Mouse (Mus musculus): ENCODE data around the gene Oat.

Gene Oat

DNA sequence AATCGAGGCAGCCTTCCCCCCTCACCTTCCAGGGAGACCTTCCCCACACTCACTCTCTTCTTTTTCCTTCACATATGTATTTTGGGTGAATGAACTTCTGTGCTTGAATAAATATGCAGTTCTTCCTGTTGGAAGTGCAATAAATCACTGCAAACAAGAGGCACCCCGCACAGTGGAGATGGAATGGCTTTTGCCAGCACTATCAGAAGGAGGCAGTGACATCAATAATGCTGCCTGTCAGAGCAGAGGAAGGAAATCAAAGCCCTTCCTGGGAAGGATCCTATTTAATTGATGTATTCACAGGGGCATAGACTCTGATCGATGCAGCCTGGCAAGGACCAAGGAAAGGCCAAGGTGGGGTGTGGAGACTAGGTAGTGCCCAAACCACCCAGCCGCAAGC is 33.8 kb downstream of the Oat start:
- in situ Hi-C loops (cut with MboI, MseI): loop anchor here (5.0 kb wide), 1 partner anchor 310 kb away; no protein-coding TSS in a partner anchor

DNA sequence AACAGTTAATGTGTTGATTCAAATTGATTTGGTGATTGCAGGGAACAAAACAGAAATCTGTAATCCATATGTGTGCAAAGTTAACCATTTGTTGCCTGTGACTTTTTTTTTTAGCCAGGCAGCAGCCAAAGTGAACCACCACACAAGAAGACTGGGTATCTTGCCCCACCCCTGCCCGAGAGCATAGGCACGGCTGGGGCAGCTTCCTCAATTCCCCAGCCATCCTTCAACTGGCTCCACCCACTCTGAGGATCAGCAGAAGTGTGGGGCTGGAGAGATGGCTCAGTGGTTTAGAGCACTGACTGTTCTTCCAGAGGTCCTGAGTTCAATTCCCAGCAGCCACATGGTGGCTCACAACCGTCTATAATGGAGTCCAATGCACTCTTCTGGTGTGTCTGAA is 34.6 kb downstream of the Oat start:
- in situ Hi-C loops (cut with MboI, MseI): loop anchor here (5.0 kb wide), 1 partner anchor 309 kb away; no protein-coding TSS in a partner anchor

DNA sequence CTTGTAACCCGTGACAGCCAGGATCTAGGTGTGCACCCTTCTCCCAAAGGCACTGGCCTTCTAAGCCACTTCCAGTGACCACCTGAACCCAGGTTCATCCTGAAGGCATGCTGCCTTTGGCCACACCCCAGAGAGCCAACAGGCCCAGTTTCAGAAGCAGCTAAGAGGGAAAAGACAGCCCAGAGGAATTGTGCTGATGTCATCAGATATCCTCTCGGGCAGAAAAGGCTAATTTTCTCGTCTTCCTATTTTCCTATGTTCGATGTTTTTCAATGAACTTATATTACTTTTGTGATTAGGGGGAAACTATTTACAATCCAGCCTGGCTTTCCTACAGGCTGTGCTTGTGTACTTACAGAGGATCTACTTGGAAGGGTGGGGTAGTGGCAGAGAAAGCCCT is 35.6 kb downstream of the Oat start:
- in situ Hi-C loops (cut with MboI, MseI): loop anchor here (5.0 kb wide), 1 partner anchor 308 kb away; no protein-coding TSS in a partner anchor

DNA sequence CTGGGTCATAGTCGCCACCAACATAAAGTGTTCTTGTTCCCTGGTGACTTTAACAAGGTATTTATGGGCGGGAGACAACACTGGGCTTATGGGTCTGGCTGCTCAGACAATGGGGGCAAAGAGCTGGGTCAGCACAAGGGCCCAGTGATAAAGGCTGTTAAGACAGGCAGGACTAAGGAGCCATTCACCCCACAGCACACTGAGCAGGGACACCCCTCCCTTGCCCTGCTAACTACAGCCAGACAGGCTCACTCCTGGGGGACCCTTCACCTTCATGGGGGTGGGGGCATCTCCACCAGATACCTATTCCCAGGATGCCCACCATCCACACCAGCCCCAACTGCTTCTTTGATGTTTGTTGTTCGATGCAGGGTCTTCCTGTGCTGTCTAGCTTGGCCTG is 47.0 kb downstream of the Oat start:
- in situ Hi-C loops (cut with MboI, MseI): no loop called here

GRCm38 (mm10) chr7:132513419-132513982 is 62.7 kb downstream of the Oat start:
- in situ Hi-C loops (cut with MboI, MseI): no loop called here

DNA sequence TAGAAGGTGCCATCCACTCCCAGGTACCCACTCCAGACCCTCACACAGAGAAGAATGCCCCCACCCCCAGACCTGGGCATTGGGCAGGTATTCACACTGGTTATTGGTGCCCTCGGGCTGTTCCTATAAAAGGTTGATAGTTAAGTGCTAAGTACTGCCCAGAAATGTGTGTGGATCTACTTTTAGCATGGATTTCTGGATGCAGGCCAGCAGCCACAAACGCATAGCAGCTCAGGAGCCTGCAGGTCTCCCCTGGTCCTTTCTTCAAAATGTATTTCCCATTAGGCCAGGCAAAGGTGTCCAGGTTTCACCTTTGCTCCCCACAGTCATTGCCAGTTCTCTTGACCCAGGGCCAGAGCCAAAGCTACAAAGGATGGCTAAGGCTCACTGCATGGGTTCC is 67.1 kb downstream of the Oat start:
- in situ Hi-C loops (cut with MboI, MseI): no loop called here
